Mouse (Mus musculus) small intestine, adult 2 months (tissue): ENCODE results near the gene Ercc5.

Experiments
- CTCF ChIP-seq: fragments of 200-500 bp; IDR thresholded peaks from 2 replicates; pipeline ENCODE4 v1.5.1; 2012; ENCODE audit warnings: low read depth, mild to moderate bottlenecking, control low read depth, inconsistent platforms, low read length, moderate library complexity, mixed read lengths; ENCODE audit not compliant: insufficient replicate concordance, insufficient read length; ENCODE audit errors: extremely low read depth
- POLR2A ChIP-seq: fragments of 200-500 bp; IDR thresholded peaks from 2 replicates; pipeline ENCODE4 v1.6.1; 2012; ENCODE audit warnings: low read depth, mild to moderate bottlenecking, control low read depth, inconsistent platforms, low read length, moderate library complexity

DNA sequence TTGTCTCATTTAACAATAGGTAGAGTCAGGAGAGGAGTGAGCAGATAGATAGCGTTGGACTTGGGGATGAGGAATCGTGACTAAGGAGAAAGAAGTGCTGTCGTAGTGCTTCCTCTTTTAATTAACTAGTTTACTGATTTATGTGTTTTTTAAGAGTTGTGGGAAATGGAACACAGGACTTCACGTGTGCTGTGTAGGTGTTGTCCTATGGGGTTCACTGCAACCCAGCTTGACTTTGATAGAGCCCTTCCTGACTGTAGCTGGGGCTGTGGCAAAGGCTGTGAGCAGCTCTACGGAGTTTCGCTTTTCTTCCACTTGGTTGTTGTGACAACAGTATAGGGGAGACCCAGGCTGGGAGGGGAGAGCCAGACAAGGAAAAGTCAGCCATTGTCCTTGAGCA is 10.8 kb downstream of the Ercc5 start:
- TF ChIP-seq CTCF (no peak), POLR2A (no peak)
